Mouse (Mus musculus): ENCODE measurements around the gene Gyg.

Gyg gene

GRCm38 (mm10) chr3:20154531-20155367 lies at the start of gene Gyg:
Gene Gyg, minus strand, starts transcription at chr3:20155317.
- peak; percentile 98 for DNase-seq

- DNase-seq = no peak
These were observed 43.8 kb upstream of the Gyg start for GRCm38 (mm10) chr3:20198869-20199268.

- DNase-seq = peak; percentile 85
These were observed 42.8 kb upstream of the Gyg start for GRCm38 (mm10) chr3:20197878-20198277.

GRCm38 (mm10) chr3:20188976-20189675 lies 34.0 kb upstream of the Gyg start:
- DNase-seq = no peak

- peak; percentile 86 for DNase-seq
These were observed 17.3 kb upstream of the Gyg start for GRCm38 (mm10) chr3:20172394-20172793.

- no peak for DNase-seq
These were observed 12.4 kb upstream of the Gyg start for GRCm38 (mm10) chr3:20167487-20167886.

- peak; percentile 82 for DNase-seq
These were observed 359 bp upstream of the Gyg start for GRCm38 (mm10) chr3:20155476-20155875.

GRCm38 (mm10) chr3:20151651-20152050 lies 3.5 kb downstream of the Gyg start:
- peak; percentile 39 for DNase-seq

GRCm38 (mm10) chr3:20150511-20150910 lies 4.6 kb downstream of the Gyg start:
- DNase-seq = peak; percentile 43

GRCm38 (mm10) chr3:20147647-20148046 lies 7.5 kb downstream of the Gyg start:
- peak; percentile 74 for DNase-seq

- peak; percentile 66 for DNase-seq
These were observed 8.2 kb downstream of the Gyg start for GRCm38 (mm10) chr3:20146884-20147395.

GRCm38 (mm10) chr3:20145696-20146113 lies 9.4 kb downstream of the Gyg start:
- peak; percentile 58 for DNase-seq

- DNase-seq = peak; percentile 50
These were observed 10.7 kb downstream of the Gyg start for GRCm38 (mm10) chr3:20144401-20144800.

GRCm38 (mm10) chr3:20143726-20144125 lies 11.4 kb downstream of the Gyg start:
- peak; percentile 66 for DNase-seq

- DNase-seq = peak; percentile 35
These were observed 12.5 kb downstream of the Gyg start for GRCm38 (mm10) chr3:20142576-20142975.

GRCm38 (mm10) chr3:20142101-20142500 lies 13.0 kb downstream of the Gyg start:
- peak; percentile 12 for DNase-seq

GRCm38 (mm10) chr3:20141679-20142078 lies 13.4 kb downstream of the Gyg start:
- peak; percentile 77 for DNase-seq

- DNase-seq = peak; percentile 11
These were observed 13.9 kb downstream of the Gyg start for GRCm38 (mm10) chr3:20141240-20141639.

- peak; percentile 75 for DNase-seq
These were observed 18.1 kb downstream of the Gyg start for GRCm38 (mm10) chr3:20136868-20137581.

GRCm38 (mm10) chr3:20134545-20134944 lies 20.6 kb downstream of the Gyg start:
- DNase-seq = peak; percentile 86

- DNase-seq = peak; percentile 13
These were observed 21.4 kb downstream of the Gyg start for GRCm38 (mm10) chr3:20133745-20134144.

GRCm38 (mm10) chr3:20132731-20133130 lies 22.4 kb downstream of the Gyg start:
- DNase-seq = peak; percentile 91

- DNase-seq = peak; percentile 74
These were observed 23.8 kb downstream of the Gyg start for GRCm38 (mm10) chr3:20131350-20131720.
